Comparison of ENCODE assay signal across 20 mouse cellular contexts in the genomic region with DNA sequence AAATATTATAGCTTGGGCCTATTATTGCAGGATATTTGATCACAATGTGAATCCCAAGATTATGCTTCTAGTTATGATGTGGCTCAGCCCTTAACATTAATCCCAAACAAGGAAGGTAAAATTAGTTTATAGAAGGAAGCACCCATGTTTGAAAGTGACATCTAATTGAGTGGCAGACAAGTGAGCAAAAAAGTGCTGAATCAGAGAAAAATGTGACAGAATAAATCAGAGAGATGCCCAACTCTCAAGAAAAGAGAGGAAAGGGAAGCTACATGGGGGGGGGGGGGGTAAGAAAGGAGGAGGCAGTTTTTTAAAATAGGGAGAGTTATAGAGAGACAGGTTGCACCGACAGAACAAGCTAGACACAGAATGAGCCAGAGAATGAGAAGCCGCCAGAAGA. TPM values are rescaled to one million over a fixed set of nuclear protein-coding genes. Genes with fewer than 3 reads are reported as not detected.
DNase-seq lines count a peak whose midpoint lies in the region; TF ChIP-seq lines count a peak whose summit lies in the region.
"Had no signal": no experiment of that assay in that cellular context is flagged by ENCODE, and none has a peak within 500 bp of the region (broad histone marks: within the 10 kb centered on the region; RNA-seq: fewer than 3 reads in every experiment).

No protein-coding gene starts in this region.

- intact Hi-C loops in heart, postnatal 36 days (cut with DNase I) = no loop called here

- H3K36me3 ChIP-seq in CH12.LX (replicated peaks in 1 of 2; ENCODE audit: control insufficient read depth in 1 of 2, insufficient read depth in 1 of 2, low read length in 1 of 2) (peaks cover 0 to 19% of the 10 kb centered on the region in 2 experiments), MEL (ENCODE audit: control insufficient read depth in 1 of 2, insufficient read depth in 2 of 2, low read length in 2 of 2) (peaks cover 0 to 17% of the 10 kb centered on the region in 2 experiments; a peak in 3 of 4 replicates)

- H3K79me2 ChIP-seq in CH12.LX (replicated peaks; ENCODE audit: control insufficient read depth, extremely low read depth, insufficient read depth, poor library complexity, severe bottlenecking) (peaks cover 77% of the 10 kb centered on the region), MEL (ENCODE audit: control insufficient read depth, insufficient read depth, low read length, poor library complexity) (peaks cover 74% of the 10 kb centered on the region)

- H3K27me3 ChIP-seq in CH12.LX (replicated peaks) = no peaks in the 10 kb centered on the region
- H3K27me3 ChIP-seq in MEL (ENCODE audit: control insufficient read depth in 1 of 2, insufficient read depth in 2 of 2, low read length in 2 of 2) = no peaks in the 10 kb centered on the region
- H3K27me3 ChIP-seq: Patski had no signal

- H3K4me1 ChIP-seq in CH12.LX (ENCODE audit: control insufficient read depth in 1 of 2, insufficient read depth in 2 of 2) = peaks cover 7 to 35% of the 10 kb centered on the region in 2 experiments
- H3K4me1 ChIP-seq in MEL (ENCODE audit: control insufficient read depth in 1 of 2, insufficient read depth in 2 of 2, low read length in 2 of 2) = peaks cover 9% of the 10 kb centered on the region in 2 experiments

- H3K4me2 ChIP-seq in CH12.LX (ENCODE audit: insufficient read depth, low read depth, poor library complexity, severe bottlenecking) = no peak overlapping the region

- no peak for TF ChIP-seq RAD21 in CH12.LX (IDR thresholded peaks at IDR 0.05; ENCODE audit: low read depth, low read length)
- TF ChIP-seq RAD21 in MEL (IDR thresholded peaks at IDR 0.05; ENCODE audit: low read depth, low read length) = no peak

- dilution Hi-C loops in CH12.LX (cut with MboI; ENCODE audit: extremely low pct_ligation_motif_present, extremely low pct_unique_long_range_greater_than_20kb, low sequenced_read_pairs) = no loop called here

- H3K27ac ChIP-seq in CH12.LX (ENCODE audit: insufficient read depth, low read depth) = no peak overlapping the region
- H3K27ac ChIP-seq in MEL (ENCODE audit: control insufficient read depth, low read depth, low read length) = no peak overlapping the region

- H3K9me3 ChIP-seq in CH12.LX (replicated peaks; ENCODE audit: low read length) (no peaks in the 10 kb centered on the region), MEL (replicated peaks; ENCODE audit: insufficient read depth, low read length) (no peaks in the 10 kb centered on the region)
- H3K9me3 ChIP-seq: G1E had no signal

- DNase-seq in heart, adult 11 months = peak; percentile 6
- DNase-seq in heart, postnatal 36 days = no peak
- DNase-seq in CH12.LX (ENCODE audit: extremely low read depth) = no peak
- no peak for DNase-seq in MEL (ENCODE audit: low read depth, low spot score)
- DNase-seq in spleen, adult 18-20 months = no peak
- DNase-seq in lung, postnatal 25 days (ENCODE audit: low spot score) = no peak
- DNase-seq: adrenal gland, adult 2 months; adrenal gland, adult 8-10 months; adrenal gland, postnatal 10 days; adrenal gland, postnatal 14 days; adrenal gland, postnatal 25 days; adrenal gland, postnatal 36 days; B cell, adult 2 months; cerebellum, adult 11 months; cerebellum, adult 11-12 months; cerebellum, adult 18-20 months; cerebellum, adult 2 months; cerebellum, adult 8-10 months had no signal

- in situ Hi-C loops in CH12.LX (cut with MboI; ENCODE audit: low pct_ligation_motif_present, low pct_unique_long_range_greater_than_20kb, low sequenced_read_pairs) = no loop called here

- TF ChIP-seq CTCF in CH12.LX (conservative IDR thresholded peaks at IDR 0.05 in 1 of 2, IDR thresholded peaks at IDR 0.05 in 1 of 2; ENCODE audit: low read depth in 2 of 2, low read length in 2 of 2) = no peak
- TF ChIP-seq CTCF in MEL (IDR thresholded peaks at IDR 0.05 in 2 of 3, conservative IDR thresholded peaks at IDR 0.05 in 1 of 3; ENCODE audit: control insufficient read depth in 1 of 3, insufficient read depth in 1 of 3, low read depth in 2 of 3, low read length in 3 of 3, poor library complexity in 1 of 3, severe bottlenecking in 1 of 3) = no peak

- H3K9ac ChIP-seq in CH12.LX (ENCODE audit: insufficient read depth, low read depth) = no peak overlapping the region
- H3K9ac ChIP-seq in MEL (ENCODE audit: control insufficient read depth, low read depth, low read length, poor library complexity, severe bottlenecking) = no peak overlapping the region

- no peak overlapping the region for H3K4me3 ChIP-seq in CH12.LX (replicated peaks in 1 of 3; ENCODE audit: low read depth in 2 of 3, low read length in 2 of 3, poor library complexity in 1 of 3)
- no peak overlapping the region for H3K4me3 ChIP-seq in MEL (ENCODE audit: control insufficient read depth in 1 of 2, insufficient read depth in 1 of 2, low read depth in 2 of 2, low read length in 2 of 2)

- TF ChIP-seq POLR2A in CH12.LX (IDR thresholded peaks at IDR 0.05; ENCODE audit: low read depth, low read length) = no peak
- TF ChIP-seq POLR2A in MEL (IDR thresholded peaks at IDR 0.05; ENCODE audit: control insufficient read depth in 1 of 2, insufficient read depth in 1 of 2, low read depth in 1 of 2, low read length in 2 of 2, poor library complexity in 1 of 2) = no peak

- no peak for TF ChIP-seq EP300 in CH12.LX (IDR thresholded peaks at IDR 0.05; ENCODE audit: low read length)
- TF ChIP-seq EP300 in MEL (IDR thresholded peaks at IDR 0.05; ENCODE audit: low read depth in 1 of 2, low read length in 2 of 2) = no peak

TF ChIP-seq in CH12.LX, 34 proteins besides CTCF, POLR2A, EP300 and RAD21:
- TF ChIP-seq UBTF (IDR thresholded peaks at IDR 0.05; ENCODE audit: low read depth, low read length) = no peak
- no peak for TF ChIP-seq KAT2A (IDR thresholded peaks at IDR 0.05; ENCODE audit: insufficient replicate concordance, low read length)
- no peak for TF ChIP-seq MAZ (IDR thresholded peaks at IDR 0.05; ENCODE audit: low read depth, low read length)
- TF ChIP-seq NELFE (IDR thresholded peaks at IDR 0.05; ENCODE audit: low read depth, low read length) = no peak
- no peak for TF ChIP-seq ETS1 (conservative IDR thresholded peaks at IDR 0.05; ENCODE audit: low read depth, low read length)
- TF ChIP-seq PAX5 (IDR thresholded peaks at IDR 0.05; ENCODE audit: low read length) = no peak
- TF ChIP-seq MEF2A (IDR thresholded peaks at IDR 0.05; ENCODE audit: borderline replicate concordance, low read depth, low read length) = no peak
- peak; percentile 55; the same call in 1 of the 2 replicates for TF ChIP-seq MAFK (IDR thresholded peaks at IDR 0.05; ENCODE audit: insufficient replicate concordance, low read length)

TF ChIP-seq in MEL, 35 proteins besides CTCF, POLR2A, EP300 and RAD21:
- TF ChIP-seq NRF1 (IDR thresholded peaks at IDR 0.05; ENCODE audit: insufficient read depth, low read depth, low read length, poor library complexity, severe bottlenecking) (no peak), GATA1 (IDR thresholded peaks at IDR 0.05; ENCODE audit: low read depth, low read length) (no peak), E2F4 (IDR thresholded peaks at IDR 0.05; ENCODE audit: borderline replicate concordance, low read depth, low read length) (no peak), TBP (IDR thresholded peaks at IDR 0.05; ENCODE audit: low read depth, low read length) (no peak), USF1 (IDR thresholded peaks at IDR 0.05; ENCODE audit: low read depth, low read length) (no peak), MAFK (IDR thresholded peaks at IDR 0.05; ENCODE audit: borderline replicate concordance, low read depth, low read length) (peak; percentile 74)

RNA-seq across cellular contexts. Expression of a gene that starts 3.9 kb away (rescaled TPM):
- 10 to 100 TPM; 18.2 to 20.4 TPM for total RNA-seq in heart, postnatal 36 days (2021)
- total RNA-seq in CH12.LX (2012; rRNA removed) (44.4 and 50.9 TPM in 2 replicates), CH12.LX (2014; rRNA removed) (73.9 and 87.8 TPM in 2 replicates), MEL (2012; rRNA removed) (45.7 and 50.9 TPM in 2 replicates)
- polyA plus RNA-seq in CH12.LX (2012; ENCODE audit: insufficient read length, low read depth) (53.3 and 59.4 TPM in 2 replicates), MEL (2012; ENCODE audit: insufficient read depth in 1 of 2, insufficient read length in 2 of 2, low read depth in 1 of 2, low replicate concordance in 2 of 2, missing spikeins in 1 of 2) (100 to 1,000 TPM in 1 of 2 experiments, 10 to 100 TPM in 1; 43.6 to 164 TPM)

RNA-seq across cellular contexts. Expression of a gene that starts 11.5 kb away (rescaled TPM):
- total RNA-seq in heart, postnatal 36 days (2021) = under 1 TPM; 0.76 to 0.89 TPM
- total RNA-seq in CH12.LX (2012; rRNA removed) = 1.1 and 1.5 TPM in 2 replicates
- 0.16 and 1.5 TPM in 2 replicates for total RNA-seq in CH12.LX (2014; rRNA removed)
- polyA plus RNA-seq in CH12.LX (2012; ENCODE audit: insufficient read length, low read depth) = 0.33 and 1.1 TPM in 2 replicates
- total RNA-seq in MEL (2012; rRNA removed) = 1.0 and 1.1 TPM in 2 replicates
- under 1 TPM in 1 of 2 experiments, not detected in 1; 0.26 TPM for polyA plus RNA-seq in MEL (2012; ENCODE audit: insufficient read depth in 1 of 2, insufficient read length in 2 of 2, low read depth in 1 of 2, low replicate concordance in 2 of 2, missing spikeins in 1 of 2)
- polyA plus RNA-seq: G1E had no signal

RNA-seq across cellular contexts. Expression of a gene that starts 55.4 kb away (rescaled TPM):
- total RNA-seq in heart, postnatal 36 days (2021) = under 1 TPM; 0.69 to 0.98 TPM
- 24.4 and 26.7 TPM in 2 replicates for total RNA-seq in CH12.LX (2012; rRNA removed)
- total RNA-seq in CH12.LX (2014; rRNA removed) = 44.5 and 55.6 TPM in 2 replicates
- 41.8 and 49.6 TPM in 2 replicates for polyA plus RNA-seq in CH12.LX (2012; ENCODE audit: insufficient read length, low read depth)
- 26.0 and 28.0 TPM in 2 replicates for total RNA-seq in MEL (2012; rRNA removed)
- 10 to 100 TPM in 1 of 2 experiments, not detected in 1; 28.3 TPM for polyA plus RNA-seq in MEL (2012; ENCODE audit: insufficient read depth in 1 of 2, insufficient read length in 2 of 2, low read depth in 1 of 2, low replicate concordance in 2 of 2, missing spikeins in 1 of 2)
- polyA plus RNA-seq: adrenal gland, adult 2 months; cerebellum, adult 2 months had no signal

Comparison
In these comparisons a context has a peak if more than half of its experiments do, and no peak if none do; other contexts are left out.
1. RNA of a gene that starts 55.4 kb away (total RNA-seq): 24.4 to 55.6 TPM in CH12.LX and 26.0 to 28.0 TPM in MEL; 0.69 to 0.98 TPM in heart, postnatal 36 days; every median in the first group is over 10 times any median in the second.